Mouse (Mus musculus) testis, adult 2 months (tissue): ENCODE measurements around the gene Ppfibp1. TPM values are rescaled to one million over a fixed set of nuclear protein-coding genes. Genes with fewer than 3 reads are reported as not detected.
A peak's percentile ranks its signal among the peaks of the same experiment; 100 is the strongest.

Source experiments
- H3K27ac ChIP-seq: fragments of 200-500 bp; 2 replicates; pipeline ENCODE4 v1.5.1; 2012; ENCODE audit warnings: low read depth, low read length; ENCODE audit not compliant: control insufficient read depth, insufficient read depth
- H3K27me3 ChIP-seq: fragments of 200-500 bp; 2 replicates; pipeline ENCODE4 v1.6.1; 2012; ENCODE audit warnings: mild to moderate bottlenecking, low read length, moderate library complexity; ENCODE audit not compliant: control insufficient read depth, insufficient read depth
- H3K36me3 ChIP-seq: fragments of 200-500 bp; 2 replicates; pipeline ENCODE4 v1.6.1; 2012; ENCODE audit warnings: mild to moderate bottlenecking, low read length; ENCODE audit not compliant: control insufficient read depth, insufficient read depth
- H3K4me1 ChIP-seq: fragments of 200-500 bp; 2 replicates; pipeline ENCODE4 v1.6.1; 2012; ENCODE audit warnings: low read length; ENCODE audit not compliant: control insufficient read depth, insufficient read depth
- H3K4me3 ChIP-seq: fragments of 200-500 bp; 2 replicates; pipeline ENCODE4 v1.5.1; 2012; ENCODE audit warnings: low read depth, mild to moderate bottlenecking, low read length, moderate library complexity, mixed read lengths; ENCODE audit not compliant: control insufficient read depth
- CTCF ChIP-seq: fragments of 200-500 bp; IDR thresholded peaks from 2 replicates; pipeline ENCODE4 v1.5.1; 2012; ENCODE audit warnings: low read depth, mild to moderate bottlenecking, inconsistent platforms, low read length, moderate library complexity; ENCODE audit not compliant: control insufficient read depth, insufficient read depth, insufficient replicate concordance
- POLR2A ChIP-seq: fragments of 200-500 bp; IDR thresholded peaks from 2 replicates; pipeline ENCODE4 v1.6.1; 2012; ENCODE audit warnings: low read depth, mild to moderate bottlenecking, inconsistent platforms, low read length, moderate library complexity; ENCODE audit not compliant: control insufficient read depth
- polyA plus RNA-seq: library from polyadenylated mRNA; depleted of rRNA; stranded (reverse); fragments of >200 nt; gene quantifications from 2 replicates; pipeline ENCODE4 v1.2.3, GENCODE M21; 2012

Gene Ppfibp1
- polyA plus RNA-seq, 1 experiment: 10.9 TPM

DNA sequence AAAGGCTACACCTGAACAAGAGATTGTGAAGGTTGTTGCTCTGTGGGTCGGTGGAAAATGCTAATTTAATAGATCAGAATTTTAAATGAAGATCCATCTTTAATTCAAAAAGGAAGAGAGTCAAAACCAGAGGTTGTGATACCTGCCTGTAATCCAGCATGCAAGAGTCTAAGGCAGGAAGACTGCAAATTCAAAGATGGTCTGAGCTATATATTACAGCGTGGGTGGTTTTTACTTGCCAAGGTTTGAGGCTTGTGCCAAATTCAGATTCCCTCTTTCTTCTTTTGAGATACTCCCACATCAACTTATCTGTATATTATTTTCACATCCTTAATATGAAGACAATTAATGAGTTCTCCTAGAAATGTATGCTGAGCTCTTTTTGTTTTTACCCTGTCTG, 140.1 kb downstream of the Ppfibp1 start:
- Histone ChIP-seq H3K27me3 (no peaks in the 10 kb centered on the region), H3K4me1 (no peaks in the 10 kb centered on the region; the same call in 1 of the 2 replicates), H3K4me3 (no peak overlapping the region), H3K36me3 (no peaks in the 10 kb centered on the region), H3K27ac (no peak overlapping the region)
- TF ChIP-seq POLR2A (no peak), CTCF (no peak)

DNA sequence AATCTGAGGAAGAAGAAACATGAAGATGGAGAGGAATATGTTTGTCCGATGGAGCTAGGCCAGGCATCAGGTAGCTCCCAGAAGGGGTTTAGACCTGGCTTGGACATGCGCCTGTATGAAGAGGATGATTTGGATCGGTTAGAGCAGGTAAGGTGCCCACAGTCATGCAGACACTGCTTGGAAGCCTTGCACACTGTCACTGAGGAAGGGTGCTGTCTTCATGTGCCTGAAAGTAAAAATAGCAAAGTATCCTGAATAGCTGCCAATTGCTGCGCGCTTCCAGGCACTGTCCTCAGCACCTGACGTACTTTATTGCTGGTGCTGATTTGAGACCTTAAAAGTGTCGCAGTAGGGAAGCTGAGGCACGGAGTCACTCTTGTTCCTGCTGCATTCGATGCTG, 141.3 kb downstream of the Ppfibp1 start:
- H3K27me3 ChIP-seq: no peaks in the 10 kb centered on the region
- H3K4me3 ChIP-seq: no peak overlapping the region
- TF ChIP-seq POLR2A: no peak
- no peak for TF ChIP-seq CTCF
- H3K27ac ChIP-seq: no peak overlapping the region
- H3K4me1 ChIP-seq: no peaks in the 10 kb centered on the region; the same call in 1 of the 2 replicates
- no peaks in the 10 kb centered on the region for H3K36me3 ChIP-seq

- Histone ChIP-seq H3K36me3 (no peaks in the 10 kb centered on the region), H3K27ac (no peak overlapping the region), H3K4me3 (no peak overlapping the region), H3K27me3 (no peaks in the 10 kb centered on the region), H3K4me1 (no peaks in the 10 kb centered on the region; the same call in 1 of the 2 replicates)
- TF ChIP-seq CTCF (no peak), POLR2A (no peak)
Observed at GRCm38 (mm10) chr6:147030096-147030885, 142.0 kb downstream of the Ppfibp1 start.

DNA sequence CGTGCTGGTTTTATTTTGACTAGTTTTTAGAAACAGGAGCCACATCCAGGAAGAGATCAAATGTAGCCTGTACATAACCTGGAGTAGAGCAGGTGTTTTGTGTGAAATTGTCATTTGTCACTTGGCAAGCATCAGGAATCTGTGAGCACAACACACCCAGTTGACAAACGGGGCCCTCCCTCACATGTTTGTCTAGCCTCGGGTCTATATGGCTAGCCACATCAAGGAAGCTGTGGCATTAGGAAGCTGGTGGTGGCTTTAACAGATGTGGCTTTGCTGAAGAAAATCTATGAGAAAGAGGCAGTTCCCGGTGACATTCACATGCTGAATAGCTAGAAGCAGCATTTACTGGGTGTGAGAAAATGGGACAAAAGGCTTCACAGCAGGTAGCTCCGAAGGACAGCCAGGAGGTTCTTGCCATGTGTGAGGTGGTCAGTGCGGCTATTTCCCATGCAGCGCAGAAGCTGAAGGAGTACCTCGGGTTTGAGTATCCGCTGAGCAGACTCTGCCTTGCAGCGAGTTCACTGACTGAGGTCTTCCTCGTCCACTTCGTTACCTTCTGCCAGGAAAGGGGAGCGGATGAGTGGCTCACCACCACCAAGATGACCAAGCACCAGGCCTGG, 144.1 kb downstream of the Ppfibp1 start, which contains the start of gene Rep15:
TSS of gene Rep15 (plus strand) at position 282 of the 623 bp plus-strand sequence.
- no peaks in the 10 kb centered on the region for H3K4me1 ChIP-seq
- TF ChIP-seq POLR2A: no peak
- TF ChIP-seq CTCF: no peak
- H3K36me3 ChIP-seq: no peaks in the 10 kb centered on the region
- no peak within 1 kb of the TSS for H3K4me3 ChIP-seq
- no peak within 1 kb of the TSS for H3K27ac ChIP-seq
- no peaks in the 10 kb centered on the region for H3K27me3 ChIP-seq

GRCm38 (mm10) chr6:147042291-147043290, 154.3 kb downstream of the Ppfibp1 start, which contains the start of gene Mrps35:
Gene Mrps35 (plus strand): TSS chr6:147042764.
- Histone ChIP-seq H3K36me3 (peaks cover 1% of the 10 kb centered on the region; the same call in 1 of the 2 replicates), H3K27me3 (no peaks in the 10 kb centered on the region), H3K4me1 (peaks cover 3% of the 10 kb centered on the region; the same call in 1 of the 2 replicates), H3K4me3 (peak within 1 kb of the TSS; percentile 97), H3K27ac (peak within 1 kb of the TSS; percentile 86)
- TF ChIP-seq CTCF: no peak
- peak; percentile 80 for TF ChIP-seq POLR2A

- Histone ChIP-seq H3K4me3 (no peak overlapping the region), H3K36me3 (peaks cover 1% of the 10 kb centered on the region; the same call in 1 of the 2 replicates), H3K27me3 (no peaks in the 10 kb centered on the region), H3K27ac (no peak overlapping the region), H3K4me1 (peaks cover 3% of the 10 kb centered on the region; the same call in 1 of the 2 replicates)
- TF ChIP-seq CTCF: no peak
- TF ChIP-seq POLR2A: no peak
Observed at GRCm38 (mm10) chr6:147043633-147044032, 155.3 kb downstream of the Ppfibp1 start.
